Mouse (Mus musculus): ENCODE data around the gene Adam22.

Gene Adam22

DNA sequence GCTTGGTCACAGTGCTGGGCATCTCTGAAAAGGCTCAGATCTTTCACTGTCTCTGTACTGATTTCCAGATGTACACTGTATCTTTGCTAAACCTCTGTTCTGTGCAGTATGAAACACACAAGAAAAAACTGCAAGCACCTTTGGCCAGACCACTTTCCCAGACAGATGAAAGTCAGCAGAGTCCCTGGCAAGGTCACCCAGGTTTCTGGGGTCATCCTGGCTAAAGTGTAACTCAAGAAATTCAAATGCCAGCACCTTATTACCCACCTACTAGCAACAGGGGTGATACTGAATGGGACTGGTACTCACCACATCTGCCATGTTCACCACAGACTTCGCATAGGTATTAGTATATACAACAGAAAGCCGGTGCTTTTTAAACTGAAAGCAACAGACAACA, 221.8 kb downstream of the Adam22 start:
- no peak for DNase-seq

GRCm38 (mm10) chr5:8145473-8145872, 222.5 kb downstream of the Adam22 start:
- no peak for DNase-seq

DNA sequence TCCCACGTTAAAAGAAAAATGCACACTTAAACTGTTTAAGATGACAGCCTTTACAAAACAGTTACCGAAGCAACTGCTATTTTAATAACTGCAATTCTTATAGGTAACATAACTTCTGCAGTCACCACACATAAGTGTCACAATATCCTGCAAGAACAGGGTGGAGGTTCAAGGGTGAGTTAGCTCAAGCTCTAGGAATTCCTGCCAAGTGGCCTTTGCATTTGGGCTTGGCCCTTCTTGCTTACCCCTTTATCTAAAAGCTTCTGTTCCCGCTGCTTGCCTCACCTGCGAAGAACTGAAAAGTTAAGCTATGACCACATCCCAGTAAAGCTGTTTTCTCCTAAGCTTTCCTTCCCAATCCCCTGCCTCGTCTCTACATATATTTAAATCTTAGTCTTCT, 235.4 kb downstream of the Adam22 start:
- DNase-seq = no peak

- DNase-seq = peak in 1 of 2 experiments; percentile 27
Measured at GRCm38 (mm10) chr5:8131918-8132317, 236.0 kb downstream of the Adam22 start.

GRCm38 (mm10) chr5:8129750-8130149, 238.2 kb downstream of the Adam22 start:
- peak in 1 of 2 experiments; percentile 43 for DNase-seq

DNA sequence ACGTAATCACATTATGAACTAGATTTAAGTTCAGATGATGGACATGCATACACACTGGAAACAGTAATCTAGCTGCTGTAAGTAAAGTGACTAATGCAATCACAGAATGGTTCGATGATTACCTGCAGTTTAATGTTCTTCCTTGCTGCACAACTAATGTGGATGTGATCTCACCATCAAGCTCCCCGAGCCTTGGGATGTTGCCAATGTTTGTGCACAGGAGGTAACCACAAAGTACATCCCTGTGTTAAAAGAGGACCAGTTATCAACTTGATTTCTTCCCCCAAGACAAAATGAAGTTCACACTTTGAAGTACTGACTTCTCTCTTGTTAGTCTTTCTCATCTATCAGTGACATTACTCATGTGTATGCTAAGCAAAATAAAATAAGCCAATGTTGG, 247.0 kb downstream of the Adam22 start:
- peak; percentile 68 to 76 for DNase-seq

- DNase-seq = no peak
Measured at GRCm38 (mm10) chr5:8120087-8120486, 247.9 kb downstream of the Adam22 start.

DNA sequence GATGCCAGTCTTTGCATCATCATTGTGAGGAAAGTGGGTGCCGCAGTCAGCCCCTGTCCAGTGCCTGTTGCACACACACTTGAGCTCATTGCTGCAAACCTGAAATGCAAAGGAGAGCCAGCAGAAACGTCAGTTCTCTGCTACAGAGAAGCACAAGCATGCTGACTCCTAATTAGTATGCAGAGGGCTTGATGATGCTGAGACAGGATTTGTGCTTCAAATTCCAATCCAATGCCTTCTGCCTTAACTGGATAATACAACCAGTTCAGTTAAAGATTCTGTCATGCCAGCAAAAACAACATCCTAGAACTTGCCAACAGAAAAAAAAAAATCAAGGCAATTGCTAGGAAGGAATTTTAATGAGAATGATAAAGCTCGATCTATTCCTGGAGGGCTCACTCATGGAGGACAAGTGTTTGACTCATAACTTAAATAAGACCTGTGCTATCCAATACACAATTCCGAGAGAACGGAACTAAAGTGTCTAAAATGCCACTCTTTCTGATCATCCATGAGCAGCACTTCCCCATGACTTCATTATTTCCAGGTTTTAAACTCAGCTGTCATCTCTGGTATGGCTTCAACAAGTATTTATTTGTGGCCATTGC, 251.3 kb downstream of the Adam22 start:
- DNase-seq = no peak

DNA sequence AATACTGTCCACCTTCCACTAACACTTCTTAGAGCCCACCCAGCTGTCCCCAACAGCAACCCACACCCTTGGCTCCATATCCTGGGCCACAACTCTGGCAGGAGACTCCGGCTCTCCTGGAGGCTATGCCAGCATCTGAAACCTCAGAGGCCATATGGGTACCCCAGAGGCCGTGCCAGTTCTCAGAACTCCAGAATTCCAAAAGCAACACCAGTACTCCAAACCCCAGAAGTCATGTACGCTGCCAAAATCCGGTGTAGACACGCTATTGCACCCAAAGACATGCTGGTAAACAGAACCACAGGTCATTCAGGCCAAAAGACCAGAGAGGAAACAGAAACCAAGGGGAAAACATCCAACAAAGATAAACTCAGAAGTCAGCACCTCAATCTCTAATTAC, 255.7 kb downstream of the Adam22 start:
- peak; percentile 64 to 83 for DNase-seq

DNA sequence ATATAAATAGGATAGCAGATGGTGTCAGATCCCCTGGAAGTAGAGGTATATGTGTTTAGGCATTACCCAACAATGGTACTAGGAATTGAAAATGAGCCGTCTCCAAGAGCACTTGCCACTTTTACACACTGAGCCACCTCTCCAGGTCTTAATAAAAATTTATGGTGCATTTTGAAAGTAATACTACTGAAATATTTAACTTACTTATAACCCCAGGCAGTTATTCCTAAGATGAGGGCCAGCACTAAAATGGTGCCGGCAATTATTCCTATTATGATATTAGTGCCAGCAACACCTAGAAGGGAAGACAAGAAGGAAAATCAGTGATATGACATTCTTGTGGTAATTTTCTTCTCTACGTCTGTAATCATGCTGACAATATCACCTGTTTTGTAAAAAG, 256.3 kb downstream of the Adam22 start:
- peak in 1 of 2 experiments; percentile 32 for DNase-seq

GRCm38 (mm10) chr5:8095689-8096088, 272.3 kb downstream of the Adam22 start:
- peak; percentile 83 to 91 for DNase-seq

DNA sequence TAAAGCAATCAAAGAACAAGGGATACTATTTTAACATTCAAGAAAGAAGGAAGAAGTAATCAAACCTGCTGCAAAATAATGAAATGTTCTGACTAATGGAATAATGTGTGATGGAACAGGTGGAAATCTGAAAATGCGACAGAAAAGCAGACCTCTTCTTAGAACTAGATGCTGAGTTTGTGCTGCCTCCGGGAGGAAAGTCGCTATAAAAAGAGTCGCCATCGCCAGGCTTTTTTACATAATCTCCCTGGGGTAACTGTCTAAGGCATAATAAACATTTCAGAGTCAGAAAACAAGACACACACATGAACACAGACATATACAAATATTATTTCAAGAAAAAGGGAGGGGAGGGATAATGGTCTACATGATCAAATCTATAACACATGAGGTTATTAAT, 273.0 kb downstream of the Adam22 start:
- peak in 1 of 2 experiments; percentile 49 for DNase-seq

DNA sequence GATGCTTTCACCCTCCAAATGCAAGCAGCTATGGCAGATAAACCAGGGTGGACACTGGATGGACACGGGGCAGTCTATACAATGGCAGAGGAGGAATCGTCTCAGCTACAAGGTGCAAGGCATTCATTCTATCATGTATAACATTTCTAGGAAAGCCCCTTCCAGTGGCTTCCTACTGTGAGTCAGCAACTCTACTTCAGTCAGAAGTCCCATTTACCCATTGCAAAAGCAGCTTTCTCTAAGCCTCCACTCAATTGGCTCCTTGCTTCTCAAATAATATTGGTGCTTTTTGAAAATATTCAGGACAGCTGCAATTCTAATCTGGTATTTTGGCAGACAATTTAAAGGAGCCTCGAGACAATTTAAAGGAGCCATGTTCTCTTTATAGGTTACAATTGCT, 279.8 kb downstream of the Adam22 start:
- no peak for DNase-seq

DNA sequence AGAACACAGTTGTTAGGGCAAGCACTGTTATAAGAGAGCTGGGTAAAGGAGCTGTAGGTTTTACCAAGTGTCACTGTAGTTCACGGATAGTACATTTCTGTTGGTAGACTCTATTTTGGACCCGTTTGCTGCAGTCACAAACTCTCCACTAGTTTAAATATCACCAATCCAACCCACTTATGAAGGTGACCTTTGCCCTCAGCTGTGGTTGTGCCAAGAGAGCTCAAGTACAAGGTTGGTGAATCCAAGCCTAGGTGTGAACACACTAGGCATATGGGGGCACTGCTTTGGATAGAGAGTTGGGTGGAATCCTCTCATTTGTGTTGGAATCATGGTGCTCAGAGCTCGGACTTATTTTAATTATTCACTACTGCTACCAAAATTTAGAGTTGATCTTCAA, 282.3 kb downstream of the Adam22 start:
- no peak for DNase-seq

GRCm38 (mm10) chr5:8082800-8083509, 285.0 kb downstream of the Adam22 start:
- no peak for DNase-seq

- DNase-seq = no peak
Measured at GRCm38 (mm10) chr5:8077481-8077880, 290.5 kb downstream of the Adam22 start.

- peak in 1 of 2 experiments; percentile 45 for DNase-seq
Measured at GRCm38 (mm10) chr5:8073901-8074561, 293.9 kb downstream of the Adam22 start.

DNA sequence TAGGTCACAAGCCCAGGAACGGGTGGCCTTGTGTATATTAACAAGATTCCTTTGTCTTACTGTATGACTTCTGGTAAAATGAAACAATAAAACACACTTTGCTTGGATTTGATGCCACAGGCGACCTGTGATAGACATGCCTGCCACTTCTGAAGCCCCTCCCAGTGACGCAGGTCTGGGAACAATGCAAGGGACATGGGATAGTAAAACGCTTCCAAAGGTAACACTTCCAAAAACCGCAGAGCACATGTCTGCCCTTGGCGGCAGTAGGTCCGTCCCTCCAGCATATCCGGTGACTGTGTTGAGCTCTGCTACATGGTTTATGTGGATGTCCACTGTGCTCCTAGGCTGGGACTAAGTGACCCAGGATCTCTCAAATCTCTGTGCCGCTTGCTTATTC, 294.6 kb downstream of the Adam22 start:
- DNase-seq = no peak

- DNase-seq = no peak
Measured at GRCm38 (mm10) chr5:8063207-8063606, 304.8 kb downstream of the Adam22 start.

DNA sequence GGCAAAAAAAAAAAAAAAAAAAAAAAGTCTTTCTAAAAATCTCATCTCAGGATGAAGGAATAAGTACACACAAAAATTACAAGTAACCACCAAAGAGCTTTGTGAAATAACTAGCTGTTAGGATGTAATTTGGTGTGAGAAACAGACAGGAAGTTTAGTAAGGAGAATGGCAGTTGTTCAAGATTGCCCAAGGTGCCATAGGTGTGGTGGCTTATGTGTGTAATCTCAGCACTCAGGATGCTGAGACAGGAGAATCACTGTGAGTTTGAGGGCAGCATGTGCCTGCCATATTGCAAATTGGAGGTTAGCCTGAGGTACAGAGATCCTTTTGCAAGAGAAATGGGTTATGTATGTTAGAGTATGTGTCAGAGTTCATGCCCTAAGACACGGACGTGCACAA, 305.5 kb downstream of the Adam22 start:
- no peak for DNase-seq

DNA sequence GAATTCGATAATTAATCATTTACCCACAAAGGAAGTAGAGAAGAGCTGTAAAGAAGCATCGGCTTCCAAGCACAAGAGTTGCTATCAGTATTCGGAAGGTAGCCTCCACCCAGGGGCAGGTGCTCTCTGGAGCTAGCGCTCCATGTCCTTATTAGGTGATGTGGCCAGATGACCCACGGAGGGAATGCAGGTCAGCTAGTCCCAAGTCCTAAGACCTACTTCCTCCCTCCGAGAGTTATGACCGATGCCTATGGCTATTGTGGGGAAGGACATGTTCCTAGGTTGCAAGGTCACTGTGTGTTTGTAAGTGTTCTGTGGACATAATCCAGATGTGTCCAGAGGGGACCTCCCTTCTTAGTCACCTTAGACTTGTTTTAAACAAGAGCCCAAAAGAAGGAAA, 309.9 kb downstream of the Adam22 start:
- no peak for DNase-seq

- no peak for DNase-seq
Measured at GRCm38 (mm10) chr5:8057018-8057323, 311.0 kb downstream of the Adam22 start.

DNA sequence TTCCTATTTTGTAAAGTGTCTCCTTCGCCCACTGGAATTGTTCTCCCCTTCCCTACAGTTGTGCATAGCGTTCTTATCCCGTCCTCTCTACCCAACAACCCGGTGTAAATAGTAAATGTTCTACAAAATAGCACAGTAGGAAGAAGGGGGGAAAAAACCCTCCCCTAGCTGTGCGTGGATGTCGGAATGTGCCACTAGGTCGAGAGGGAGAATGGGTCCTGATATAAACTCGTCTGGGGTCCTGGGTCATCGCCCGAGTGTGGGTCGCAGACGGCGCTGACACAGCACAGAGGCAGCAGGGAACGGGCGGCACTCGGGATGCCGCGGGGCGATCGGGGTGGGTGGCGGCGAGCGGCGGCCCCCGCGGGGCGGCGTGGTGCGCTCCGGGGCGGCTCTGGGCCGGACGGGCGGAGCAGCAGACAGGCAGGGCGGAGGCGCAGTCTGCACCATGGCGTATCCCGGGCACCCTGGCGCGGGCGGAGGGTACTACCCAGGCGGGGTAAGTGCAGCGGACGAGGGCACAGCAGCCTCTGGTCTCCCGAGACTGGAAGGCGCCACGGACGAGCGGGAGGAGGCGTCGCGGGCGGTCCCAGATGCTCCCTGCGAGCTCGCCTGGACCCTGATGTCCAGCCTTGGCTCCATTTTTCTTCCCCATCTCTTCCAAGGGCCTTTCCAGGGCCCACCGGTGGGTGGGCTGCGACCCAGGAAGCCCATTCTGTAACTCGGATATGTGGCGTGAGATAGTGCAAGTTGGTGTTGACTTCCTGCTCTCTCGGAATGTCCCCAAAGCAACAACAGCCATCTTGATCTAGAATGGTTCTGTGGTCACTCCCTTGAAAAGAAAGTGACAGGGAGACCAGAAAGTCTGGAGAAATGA, 311.6 kb downstream of the Adam22 start:
- DNase-seq = peak; percentile 81 to 87
